ENCODE assay signal across 8 mouse cellular contexts in the genomic region with DNA sequence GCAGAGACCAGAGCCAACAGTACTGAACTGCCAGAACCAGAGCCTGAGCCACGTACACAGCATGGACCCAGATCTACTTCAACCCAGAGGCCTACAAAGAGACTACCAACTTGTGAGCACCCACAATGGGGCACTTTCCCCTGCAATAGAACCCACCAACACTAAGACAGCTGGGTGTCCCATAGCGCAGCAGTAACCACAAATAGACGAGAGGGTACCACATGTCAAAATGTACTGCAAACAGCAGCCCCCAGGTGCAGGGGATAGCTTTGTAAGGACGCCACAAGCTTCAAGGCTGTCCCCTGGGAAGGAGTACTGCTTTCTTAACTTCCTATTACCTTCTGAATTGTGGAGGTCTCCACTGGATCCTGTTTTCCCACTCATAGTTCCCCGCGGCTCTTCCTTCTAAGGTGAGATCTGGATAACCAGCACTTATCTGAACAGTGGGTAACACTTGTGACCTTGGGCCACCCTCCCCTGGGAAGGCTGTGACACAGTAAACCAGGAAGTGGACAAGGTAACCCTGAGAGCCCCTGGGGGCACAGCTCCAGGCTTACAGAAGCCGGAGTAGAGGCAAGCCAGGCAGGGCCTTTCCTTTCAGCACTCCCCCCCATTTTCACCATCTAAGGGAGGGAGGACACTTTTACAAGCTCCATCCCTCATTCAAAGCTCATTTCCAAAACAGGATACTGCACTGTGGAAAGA. TPM values are rescaled to one million over a fixed set of nuclear protein-coding genes. Genes with fewer than 3 reads are reported as not detected.
A peak's percentile ranks its signal among the peaks of the same experiment; 100 is the strongest.
DNase-seq lines count a peak whose midpoint lies in the region; ATAC-seq and TF ChIP-seq lines count a peak whose summit lies in the region.

No protein-coding gene starts in this region.

- H3K4me2 ChIP-seq in kidney, postnatal 0 days (ENCODE audit: low read length) = peak overlapping the region; percentile 72
- peak overlapping the region; percentile 88 for H3K4me2 ChIP-seq in embryonic facial prominence, embryonic 14.5 days (ENCODE audit: low read depth, low read length)
- peak overlapping the region; percentile 96 for H3K4me2 ChIP-seq in stomach, embryonic 14.5 days (replicated peaks; ENCODE audit: low read depth, low read length)

- no peak overlapping the region for H3K27ac ChIP-seq in kidney, postnatal 0 days
- no peak overlapping the region for H3K27ac ChIP-seq in embryonic facial prominence, embryonic 14.5 days (replicated peaks; ENCODE audit: low read depth, low read length)
- no peak overlapping the region for H3K27ac ChIP-seq in limb, embryonic 10.5 days
- no peak overlapping the region for H3K27ac ChIP-seq in stomach, embryonic 14.5 days (ENCODE audit: low read length)

- TF ChIP-seq CTCF in kidney, postnatal 0 days (IDR thresholded peaks at IDR 0.05; ENCODE audit: low read depth) = no peak

- 52% methylated on average over 7 of the region's 7 CpGs for WGBS in kidney, postnatal 0 days
- WGBS in embryonic facial prominence, embryonic 14.5 days = 61% methylated on average over 7 of the region's 7 CpGs
- 76% methylated on average over 7 of the region's 7 CpGs for WGBS in limb, embryonic 10.5 days
- WGBS in stomach, embryonic 14.5 days = 54% methylated on average over 7 of the region's 7 CpGs

- H3K4me3 ChIP-seq in kidney, postnatal 0 days (replicated peaks; ENCODE audit: low read depth, low read length) = peak overlapping the region; percentile 96; the same call in 1 of the 2 replicates
- H3K4me3 ChIP-seq in embryonic facial prominence, embryonic 14.5 days (ENCODE audit: low read depth, low read length) = peak overlapping the region; percentile 97
- H3K4me3 ChIP-seq in limb, embryonic 10.5 days = peak overlapping the region; percentile 83
- peak overlapping the region; percentile 100 for H3K4me3 ChIP-seq in stomach, embryonic 14.5 days (ENCODE audit: low read depth, low read length)

- H3K9me3 ChIP-seq in kidney, postnatal 0 days (replicated peaks; ENCODE audit: low read length) = no peaks in the 10 kb centered on the region
- no peaks in the 10 kb centered on the region for H3K9me3 ChIP-seq in embryonic facial prominence, embryonic 14.5 days (ENCODE audit: control insufficient read depth, low read length)
- H3K9me3 ChIP-seq in limb, embryonic 10.5 days (replicated peaks) = no peaks in the 10 kb centered on the region
- H3K9me3 ChIP-seq in stomach, embryonic 14.5 days (ENCODE audit: control insufficient read depth, low read depth, low read length) = no peaks in the 10 kb centered on the region

- peak; percentile 24 for DNase-seq in kidney, postnatal 0 days (ENCODE audit: low spot score)
- no peak for DNase-seq in kidney, postnatal 14 days
- DNase-seq in embryonic facial prominence, embryonic 14.5 days (ENCODE audit: low spot score) = no peak
- no peak for DNase-seq in limb, embryonic 10.5 days (ENCODE audit: low spot score)
- DNase-seq in embryo, embryonic 11 days = no peak
- DNase-seq in frontal cortex, postnatal 36 days (ENCODE audit: low spot score in 2 of 2) = no peak

- peaks cover 30% of the 10 kb centered on the region for H3K4me1 ChIP-seq in kidney, postnatal 0 days (replicated peaks; ENCODE audit: insufficient read depth, low read length)
- H3K4me1 ChIP-seq in embryonic facial prominence, embryonic 14.5 days (ENCODE audit: control insufficient read depth, insufficient read depth, low read length) = peaks cover 23% of the 10 kb centered on the region
- peaks cover 59% of the 10 kb centered on the region for H3K4me1 ChIP-seq in limb, embryonic 10.5 days
- peaks cover 43% of the 10 kb centered on the region for H3K4me1 ChIP-seq in stomach, embryonic 14.5 days (ENCODE audit: control insufficient read depth, insufficient read depth, low read length)

- no peaks in the 10 kb centered on the region for H3K27me3 ChIP-seq in kidney, postnatal 0 days (ENCODE audit: insufficient read depth, low read length)
- H3K27me3 ChIP-seq in embryonic facial prominence, embryonic 14.5 days (replicated peaks; ENCODE audit: control insufficient read depth, insufficient read depth, low read length) = no peaks in the 10 kb centered on the region
- H3K27me3 ChIP-seq in limb, embryonic 10.5 days (ENCODE audit: low read depth, poor library complexity, severe bottlenecking) = no peaks in the 10 kb centered on the region
- no peaks in the 10 kb centered on the region for H3K27me3 ChIP-seq in stomach, embryonic 14.5 days (ENCODE audit: control insufficient read depth, insufficient read depth, low read length)

- H3K36me3 ChIP-seq in kidney, postnatal 0 days (ENCODE audit: insufficient read depth, low read length) = no peaks in the 10 kb centered on the region
- peaks cover 8% of the 10 kb centered on the region; the same call in 1 of the 2 replicates for H3K36me3 ChIP-seq in embryonic facial prominence, embryonic 14.5 days (ENCODE audit: control insufficient read depth, insufficient read depth, low read length)
- peaks cover 52% of the 10 kb centered on the region for H3K36me3 ChIP-seq in limb, embryonic 10.5 days
- H3K36me3 ChIP-seq in stomach, embryonic 14.5 days (ENCODE audit: control insufficient read depth, insufficient read depth, low read length) = peaks cover 7% of the 10 kb centered on the region; the same call in 1 of the 2 replicates

- ATAC-seq in kidney, postnatal 0 days (replicated peaks; ENCODE audit: low FRiP score, low read depth) = no peak
- ATAC-seq in embryonic facial prominence, embryonic 14.5 days (ENCODE audit: low read depth) = no peak
- ATAC-seq in stomach, embryonic 14.5 days (ENCODE audit: insufficient number of reproducible peaks, insufficient read depth, low FRiP score, low read depth) = no peak
- no peak for ATAC-seq in activated CD4-positive, CD25-positive, alpha-beta regulatory T cell, adult 4 months

- H3K9ac ChIP-seq in kidney, postnatal 0 days (ENCODE audit: low read depth, low read length) = peak overlapping the region; percentile 93
- H3K9ac ChIP-seq in embryonic facial prominence, embryonic 14.5 days (ENCODE audit: low read depth, low read length) = peak overlapping the region; percentile 87
- H3K9ac ChIP-seq in stomach, embryonic 14.5 days (replicated peaks; ENCODE audit: low read depth, low read length) = peak overlapping the region; percentile 97

RNA-seq across cellular contexts. Expression of a gene that starts 31.1 kb away (rescaled TPM):
- polyA plus RNA-seq in kidney, postnatal 0 days (2015; fragmentation: Nextera tagmentation; extraction: Ambion mirVana) = 10.2 TPM in 2 replicates
- polyA plus RNA-seq in embryonic facial prominence, embryonic 14.5 days (2014; fragmentation: Nextera tagmentation; extraction: Ambion mirVana) = 13.0 and 15.5 TPM in 2 replicates
- polyA plus RNA-seq in limb, embryonic 10.5 days (2016; fragmentation: Nextera tagmentation; extraction: Ambion mirVana) = 5.2 and 7.6 TPM in 2 replicates
- 11.0 and 11.5 TPM in 2 replicates for polyA plus RNA-seq in stomach, embryonic 14.5 days (2014; fragmentation: Nextera tagmentation; extraction: Ambion mirVana)
- polyA plus RNA-seq in activated CD4-positive, CD25-positive, alpha-beta regulatory T cell, adult 4 months (2017; shearing (Covaris generic)) = under 1 TPM in 1 of 2 experiments, not detected in 1; 0.33 TPM

RNA-seq across cellular contexts. Expression of a gene that starts 34.2 kb away (rescaled TPM):
- 85.4 and 91.4 TPM in 2 replicates for polyA plus RNA-seq in kidney, postnatal 0 days (2015; fragmentation: Nextera tagmentation; extraction: Ambion mirVana)
- polyA plus RNA-seq in embryonic facial prominence, embryonic 14.5 days (2014; fragmentation: Nextera tagmentation; extraction: Ambion mirVana) = 131 and 137 TPM in 2 replicates
- polyA plus RNA-seq in limb, embryonic 10.5 days (2016; fragmentation: Nextera tagmentation; extraction: Ambion mirVana) = 188 and 193 TPM in 2 replicates
- polyA plus RNA-seq in stomach, embryonic 14.5 days (2014; fragmentation: Nextera tagmentation; extraction: Ambion mirVana) = 120 and 134 TPM in 2 replicates
- polyA plus RNA-seq in activated CD4-positive, CD25-positive, alpha-beta regulatory T cell, adult 4 months (2017; shearing (Covaris generic)) = 10 to 100 TPM; 27.7 to 43.4 TPM

RNA-seq across cellular contexts. Expression of a gene that starts 41.7 kb away (rescaled TPM):
- polyA plus RNA-seq in kidney, postnatal 0 days (2015; fragmentation: Nextera tagmentation; extraction: Ambion mirVana) = 43.0 and 46.6 TPM in 2 replicates
- 50.1 and 54.1 TPM in 2 replicates for polyA plus RNA-seq in embryonic facial prominence, embryonic 14.5 days (2014; fragmentation: Nextera tagmentation; extraction: Ambion mirVana)
- polyA plus RNA-seq in limb, embryonic 10.5 days (2016; fragmentation: Nextera tagmentation; extraction: Ambion mirVana) = 94.0 and 95.2 TPM in 2 replicates
- polyA plus RNA-seq in stomach, embryonic 14.5 days (2014; fragmentation: Nextera tagmentation; extraction: Ambion mirVana) = 48.7 and 49.2 TPM in 2 replicates
- 10 to 100 TPM in 1 of 2 experiments, 1 to 10 TPM in 1; 9.2 to 14.3 TPM for polyA plus RNA-seq in activated CD4-positive, CD25-positive, alpha-beta regulatory T cell, adult 4 months (2017; shearing (Covaris generic))

RNA-seq across cellular contexts. Expression of a gene that starts 46.4 kb away (rescaled TPM):
- 4.7 and 5.6 TPM in 2 replicates for polyA plus RNA-seq in kidney, postnatal 0 days (2015; fragmentation: Nextera tagmentation; extraction: Ambion mirVana)
- polyA plus RNA-seq in embryonic facial prominence, embryonic 14.5 days (2014; fragmentation: Nextera tagmentation; extraction: Ambion mirVana) = 5.7 and 7.1 TPM in 2 replicates
- 9.2 and 9.6 TPM in 2 replicates for polyA plus RNA-seq in limb, embryonic 10.5 days (2016; fragmentation: Nextera tagmentation; extraction: Ambion mirVana)
- 7.6 and 8.0 TPM in 2 replicates for polyA plus RNA-seq in stomach, embryonic 14.5 days (2014; fragmentation: Nextera tagmentation; extraction: Ambion mirVana)
- 1 to 10 TPM; 5.8 to 8.3 TPM for polyA plus RNA-seq in activated CD4-positive, CD25-positive, alpha-beta regulatory T cell, adult 4 months (2017; shearing (Covaris generic))
